Mouse (Mus musculus): Measurements from ENCODE around the gene Ptprt.
A peak's percentile ranks its signal among the peaks of the same experiment; 100 is the strongest.

The Ptprt gene

GRCm38 (mm10) chr2:162401316-162402100 lies 259.4 kb downstream of the Ptprt start:
- DNase-seq, result peak; percentile 17

GRCm38 (mm10) chr2:162394601-162395000 lies 266.3 kb downstream of the Ptprt start:
- DNase-seq, result peak; percentile 58

GRCm38 (mm10) chr2:162391834-162392233 lies 269.1 kb downstream of the Ptprt start:
- DNase-seq, result peak; percentile 23

GRCm38 (mm10) chr2:162377309-162377708 lies 283.6 kb downstream of the Ptprt start:
- no peak for DNase-seq

- no peak for DNase-seq
Observed at GRCm38 (mm10) chr2:162349047-162349446, 311.9 kb downstream of the Ptprt start.

GRCm38 (mm10) chr2:162341846-162342245 lies 319.1 kb downstream of the Ptprt start:
- no peak for DNase-seq

- no peak for DNase-seq
Observed at GRCm38 (mm10) chr2:162340231-162340630, 320.7 kb downstream of the Ptprt start.

- DNase-seq, result no peak
Observed at GRCm38 (mm10) chr2:162332066-162332683, 328.8 kb downstream of the Ptprt start.

GRCm38 (mm10) chr2:162329430-162329829 lies 331.5 kb downstream of the Ptprt start:
- DNase-seq, result no peak

GRCm38 (mm10) chr2:162322411-162322810 lies 338.5 kb downstream of the Ptprt start:
- DNase-seq, result no peak

GRCm38 (mm10) chr2:162307996-162308395 lies 353.0 kb downstream of the Ptprt start:
- no peak for DNase-seq

- no peak for DNase-seq
Observed at GRCm38 (mm10) chr2:162294070-162294469, 366.9 kb downstream of the Ptprt start.

GRCm38 (mm10) chr2:162282606-162283005 lies 378.3 kb downstream of the Ptprt start:
- peak; percentile 6 for DNase-seq

- DNase-seq, result peak; percentile 7
Observed at GRCm38 (mm10) chr2:162282121-162282520, 378.8 kb downstream of the Ptprt start.

- no peak for DNase-seq
Observed at GRCm38 (mm10) chr2:162273826-162274225, 387.1 kb downstream of the Ptprt start.

- no peak for DNase-seq
Observed at GRCm38 (mm10) chr2:162251272-162251671, 409.7 kb downstream of the Ptprt start.

GRCm38 (mm10) chr2:162248296-162248695 lies 412.7 kb downstream of the Ptprt start:
- DNase-seq, result peak; percentile 66

- DNase-seq, result no peak
Observed at GRCm38 (mm10) chr2:162222476-162222875, 438.5 kb downstream of the Ptprt start.

- DNase-seq, result no peak
Observed at GRCm38 (mm10) chr2:162220586-162220985, 440.4 kb downstream of the Ptprt start.

GRCm38 (mm10) chr2:162219507-162219906 lies 441.4 kb downstream of the Ptprt start:
- DNase-seq, result peak; percentile 66

- DNase-seq, result no peak
Observed at GRCm38 (mm10) chr2:162217896-162218295, 443.1 kb downstream of the Ptprt start.

- DNase-seq, result no peak
Observed at GRCm38 (mm10) chr2:162212397-162212796, 448.6 kb downstream of the Ptprt start.

- no peak for DNase-seq
Observed at GRCm38 (mm10) chr2:162210564-162210963, 450.4 kb downstream of the Ptprt start.

- DNase-seq, result no peak
Observed at GRCm38 (mm10) chr2:162197316-162197715, 463.6 kb downstream of the Ptprt start.
